Mouse (Mus musculus): ENCODE measurements around the gene Ankle1. TPM values are rescaled to one million over a fixed set of nuclear protein-coding genes. Genes with fewer than 3 reads are reported as not detected.

Gene Ankle1
- 15.0 and 19.4 TPM in 2 replicates for polyA plus RNA-seq (2012; rRNA removed)

DNA sequence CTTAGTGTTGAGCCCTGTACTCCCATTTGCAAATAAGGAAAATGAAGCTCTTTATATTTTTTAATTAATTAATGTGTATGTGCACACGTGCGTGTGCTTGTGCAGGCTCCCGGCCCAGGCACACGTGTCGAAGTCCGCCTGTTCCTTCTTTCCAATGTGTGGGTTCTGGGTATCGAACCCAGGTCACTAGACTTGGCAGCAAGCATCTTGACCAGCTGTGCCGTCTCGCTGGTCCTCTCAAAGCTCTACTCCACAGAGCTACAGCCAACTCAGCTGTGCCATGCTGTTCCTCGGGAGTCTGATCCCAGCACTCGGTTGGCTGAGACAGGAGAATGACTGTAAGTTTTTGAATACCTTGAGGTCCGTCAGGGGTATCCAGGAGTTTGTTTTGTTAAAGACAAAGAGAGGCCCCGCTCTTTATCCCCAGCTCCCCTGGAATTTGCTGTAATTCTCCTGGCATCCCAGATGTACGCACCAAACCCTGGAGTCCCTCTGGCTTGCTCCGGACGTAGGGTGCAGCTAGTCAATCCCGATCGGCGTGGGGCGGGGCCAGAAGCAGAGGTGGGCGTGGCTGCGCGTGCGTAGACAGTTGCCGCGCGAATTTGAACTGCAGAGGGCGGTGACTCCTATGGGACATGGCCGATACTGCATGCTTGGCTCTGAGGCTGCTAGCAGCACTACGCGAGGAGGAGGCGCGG lies at the start of gene Ankle1:
Gene Ankle1 (plus strand): TSS at position 610 of the 698 bp plus-strand sequence.
- peaks cover 13% of the 10 kb centered on the region for H3K4me1 ChIP-seq (ENCODE audit: control insufficient read depth, insufficient read depth, insufficient read length)
- H3K4me3 ChIP-seq (ENCODE audit: extremely low read depth, insufficient read depth, insufficient read length) = peak within 1 kb of the TSS; percentile 46
- H3K27ac ChIP-seq (ENCODE audit: insufficient read depth, low read length) = no peak within 1 kb of the TSS
- peak; percentile 72 to 92 for DNase-seq (ENCODE audit: low read depth in 1 of 2, low spot score in 2 of 2)
- H3K36me3 ChIP-seq (ENCODE audit: control insufficient read depth, insufficient read depth, low read length) = no peaks in the 10 kb centered on the region
- 12% methylated on average over 33 of the region's 33 CpGs for WGBS
- no peaks in the 10 kb centered on the region for H3K27me3 ChIP-seq (ENCODE audit: control insufficient read depth, insufficient read depth, low read length)
- no peak for TF ChIP-seq POLR2A (IDR thresholded peaks at IDR 0.05; ENCODE audit: low read depth, low read length)
- peak; percentile 51; the same call in 1 of the 2 replicates for TF ChIP-seq CTCF (IDR thresholded peaks at IDR 0.05; ENCODE audit: extremely low read depth, insufficient read depth, insufficient read length, insufficient replicate concordance)

GRCm38 (mm10) chr8:71358026-71358425 lies 47.8 kb upstream of the Ankle1 start:
- DNase-seq (ENCODE audit: low read depth in 1 of 2, low spot score in 2 of 2) = no peak
- Histone ChIP-seq H3K36me3 (ENCODE audit: control insufficient read depth, insufficient read depth, low read length) (peaks cover 47% of the 10 kb centered on the region), H3K4me3 (ENCODE audit: extremely low read depth, insufficient read depth, insufficient read length) (no peak overlapping the region), H3K27ac (ENCODE audit: insufficient read depth, low read length) (no peak overlapping the region), H3K27me3 (ENCODE audit: control insufficient read depth, insufficient read depth, low read length) (no peaks in the 10 kb centered on the region), H3K4me1 (ENCODE audit: control insufficient read depth, insufficient read depth, insufficient read length) (no peaks in the 10 kb centered on the region)
- no peak for TF ChIP-seq CTCF (IDR thresholded peaks at IDR 0.05; ENCODE audit: extremely low read depth, insufficient read depth, insufficient read length, insufficient replicate concordance)
- TF ChIP-seq POLR2A (IDR thresholded peaks at IDR 0.05; ENCODE audit: low read depth, low read length) = no peak
- 88% methylated on average over 3 of the region's 3 CpGs for WGBS

GRCm38 (mm10) chr8:71366771-71367528 lies 38.9 kb upstream of the Ankle1 start, which contains the start of gene Use1:
TSS of gene Use1 (plus strand) at chr8:71366848.
- peak; percentile 88 to 90 for DNase-seq (ENCODE audit: low read depth in 1 of 2, low spot score in 2 of 2)
- Histone ChIP-seq H3K36me3 (ENCODE audit: control insufficient read depth, insufficient read depth, low read length) (no peaks in the 10 kb centered on the region), H3K27ac (ENCODE audit: insufficient read depth, low read length) (peak within 1 kb of the TSS; percentile 96), H3K4me3 (ENCODE audit: extremely low read depth, insufficient read depth, insufficient read length) (peak within 1 kb of the TSS; percentile 85), H3K27me3 (ENCODE audit: control insufficient read depth, insufficient read depth, low read length) (no peaks in the 10 kb centered on the region), H3K4me1 (ENCODE audit: control insufficient read depth, insufficient read depth, insufficient read length) (no peaks in the 10 kb centered on the region)
- TF ChIP-seq POLR2A (IDR thresholded peaks at IDR 0.05; ENCODE audit: low read depth, low read length) (peak; percentile 25), CTCF (IDR thresholded peaks at IDR 0.05; ENCODE audit: extremely low read depth, insufficient read depth, insufficient read length, insufficient replicate concordance) (no peak)
- under 1% methylated on average over 56 of the region's 56 CpGs for WGBS

DNA sequence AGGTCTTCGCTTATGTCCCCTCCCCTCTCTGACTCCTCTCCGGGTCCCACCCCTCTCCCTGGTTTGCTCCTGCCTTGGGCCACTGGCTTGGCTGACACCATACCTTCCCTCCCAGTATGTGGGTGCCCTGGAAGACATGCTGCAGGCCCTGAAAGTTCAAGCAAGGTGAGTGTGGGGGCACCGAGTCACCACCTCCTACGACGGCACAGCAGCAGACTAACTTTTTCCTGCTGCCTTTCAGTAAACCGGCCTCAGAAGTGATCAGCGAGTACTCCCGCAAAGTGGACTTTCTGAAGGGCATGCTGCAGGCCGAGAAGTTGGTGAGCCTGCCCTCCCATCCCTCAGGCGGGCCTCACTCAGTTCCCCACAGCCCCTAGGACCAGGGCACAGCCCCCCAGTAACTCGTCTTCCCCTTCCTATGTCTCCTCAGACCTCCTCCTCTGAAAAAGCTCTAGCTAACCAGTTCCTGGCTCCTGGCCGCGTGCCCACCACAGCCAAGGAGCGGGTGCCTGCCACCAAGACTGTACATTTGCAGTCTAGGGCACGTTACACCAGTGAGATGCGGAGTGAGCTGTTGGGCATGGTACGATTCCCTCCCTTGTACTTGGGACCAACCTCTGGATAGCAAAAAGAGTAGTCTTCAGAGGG lies 38.2 kb upstream of the Ankle1 start:
- Histone ChIP-seq H3K36me3 (ENCODE audit: control insufficient read depth, insufficient read depth, low read length) (no peaks in the 10 kb centered on the region), H3K4me1 (ENCODE audit: control insufficient read depth, insufficient read depth, insufficient read length) (no peaks in the 10 kb centered on the region), H3K27me3 (ENCODE audit: control insufficient read depth, insufficient read depth, low read length) (no peaks in the 10 kb centered on the region), H3K4me3 (ENCODE audit: extremely low read depth, insufficient read depth, insufficient read length) (peak overlapping the region; percentile 85; the same call in 1 of the 2 replicates), H3K27ac (ENCODE audit: insufficient read depth, low read length) (peak overlapping the region; percentile 96)
- 29% methylated on average over 17 of the region's 17 CpGs for WGBS
- DNase-seq (ENCODE audit: low read depth in 1 of 2, low spot score in 2 of 2) = no peak
- no peak; the same call in 1 of the 2 replicates for TF ChIP-seq POLR2A (IDR thresholded peaks at IDR 0.05; ENCODE audit: low read depth, low read length)
- no peak for TF ChIP-seq CTCF (IDR thresholded peaks at IDR 0.05; ENCODE audit: extremely low read depth, insufficient read depth, insufficient read length, insufficient replicate concordance)

- TF ChIP-seq POLR2A (IDR thresholded peaks at IDR 0.05; ENCODE audit: low read depth, low read length) = no peak
- TF ChIP-seq CTCF (IDR thresholded peaks at IDR 0.05; ENCODE audit: extremely low read depth, insufficient read depth, insufficient read length, insufficient replicate concordance) = no peak
- Histone ChIP-seq H3K4me3 (ENCODE audit: extremely low read depth, insufficient read depth, insufficient read length) (no peak overlapping the region), H3K27ac (ENCODE audit: insufficient read depth, low read length) (no peak overlapping the region), H3K27me3 (ENCODE audit: control insufficient read depth, insufficient read depth, low read length) (no peaks in the 10 kb centered on the region), H3K36me3 (ENCODE audit: control insufficient read depth, insufficient read depth, low read length) (no peaks in the 10 kb centered on the region), H3K4me1 (ENCODE audit: control insufficient read depth, insufficient read depth, insufficient read length) (no peaks in the 10 kb centered on the region)
- DNase-seq (ENCODE audit: low read depth in 1 of 2, low spot score in 2 of 2) = no peak
Measured at GRCm38 (mm10) chr8:71368366-71368765, 37.4 kb upstream of the Ankle1 start.

- Histone ChIP-seq H3K4me3 (ENCODE audit: extremely low read depth, insufficient read depth, insufficient read length) (no peak overlapping the region), H3K27me3 (ENCODE audit: control insufficient read depth, insufficient read depth, low read length) (no peaks in the 10 kb centered on the region), H3K27ac (ENCODE audit: insufficient read depth, low read length) (no peak overlapping the region), H3K4me1 (ENCODE audit: control insufficient read depth, insufficient read depth, insufficient read length) (no peaks in the 10 kb centered on the region), H3K36me3 (ENCODE audit: control insufficient read depth, insufficient read depth, low read length) (peaks cover 5% of the 10 kb centered on the region)
- 95% methylated on average over 10 of the region's 10 CpGs for WGBS
- no peak for DNase-seq (ENCODE audit: low read depth in 1 of 2, low spot score in 2 of 2)
- no peak for TF ChIP-seq CTCF (IDR thresholded peaks at IDR 0.05; ENCODE audit: extremely low read depth, insufficient read depth, insufficient read length, insufficient replicate concordance)
- TF ChIP-seq POLR2A (IDR thresholded peaks at IDR 0.05; ENCODE audit: low read depth, low read length) = no peak
Measured at GRCm38 (mm10) chr8:71369040-71369718, 36.6 kb upstream of the Ankle1 start.

Data from spleen, adult 2 months (tissue).